Mouse (Mus musculus) heart, embryonic 14.5 days (tissue): ENCODE results near the gene Zfp827. TPM values are rescaled to one million over a fixed set of nuclear protein-coding genes. Genes with fewer than 3 reads are reported as not detected.

Experiments used
- ATAC-seq: fragments of 200-750 bp; cut with Nextera tagmentation; 2 replicates; pipeline ENCODE4 v1.8.0; 2017; ENCODE audit warnings: low read depth, moderate TSS enrichment; ENCODE audit not compliant: insufficient number of reproducible peaks, insufficient read depth, low FRiP score
- H3K27ac ChIP-seq, 2 experiments: fragments of 200-500 bp in 1 of 2; fragments of 300-500 bp in 1 of 2; sonication (generic) in 1 of 2; replicated peaks in 1 of 2; 2 replicates each; pipeline ENCODE4 v1.5.1; 2012 to 2014; ENCODE audit warnings: low read depth in 2 of 2, low read length in 2 of 2, control low read depth in 1 of 2, mild to moderate bottlenecking in 1 of 2, mixed read lengths in 1 of 2; ENCODE audit not compliant: control insufficient read depth in 1 of 2, insufficient read depth in 1 of 2
- H3K27me3 ChIP-seq: fragments of 300-500 bp; sonication (generic); 2 replicates; pipeline ENCODE4 v1.6.1; 2014; ENCODE audit warnings: mild to moderate bottlenecking, low read length, control low read depth; ENCODE audit not compliant: control insufficient read depth, insufficient read depth
- H3K36me3 ChIP-seq: fragments of 300-500 bp; sonication (generic); 2 replicates; pipeline ENCODE4 v1.6.1; 2014; ENCODE audit warnings: mild to moderate bottlenecking, control low read depth, low read length, mixed read lengths; ENCODE audit not compliant: control insufficient read depth, insufficient read depth
- H3K4me1 ChIP-seq, 2 experiments: fragments of 200-500 bp in 1 of 2; fragments of 300-500 bp in 1 of 2; sonication (generic) in 1 of 2; 2 replicates each; pipeline ENCODE4 v1.6.1; 2012 to 2014; ENCODE audit warnings: low read length in 2 of 2, control low read depth in 1 of 2, mixed read lengths in 1 of 2; ENCODE audit not compliant: control insufficient read depth in 2 of 2, insufficient read depth in 2 of 2
- H3K4me2 ChIP-seq: fragments of 300-500 bp; sonication (generic); 2 replicates; pipeline ENCODE4 v1.6.1; 2014; ENCODE audit warnings: mild to moderate bottlenecking, low read length
- H3K4me3 ChIP-seq, 2 experiments: fragments of 200-500 bp in 1 of 2; fragments of 300-500 bp in 1 of 2; sonication (generic) in 1 of 2; 2 replicates each; pipeline ENCODE4 v1.5.1; 2012 to 2014; ENCODE audit warnings: low read length in 2 of 2, mild to moderate bottlenecking in 2 of 2, control low read depth in 1 of 2, low read depth in 1 of 2, moderate library complexity in 1 of 2; ENCODE audit not compliant: control insufficient read depth in 1 of 2, insufficient read depth in 1 of 2
- H3K9ac ChIP-seq: fragments of 300-500 bp; sonication (generic); 2 replicates; pipeline ENCODE4 v1.6.1; 2014; ENCODE audit warnings: mild to moderate bottlenecking, low read length
- H3K9me3 ChIP-seq: fragments of 300-500 bp; sonication (generic); 2 replicates; pipeline ENCODE4 v1.6.1; 2016; ENCODE audit warnings: low read length, control low read depth; ENCODE audit not compliant: control insufficient read depth
- WGBS: fragments of 180-500 bp; shearing (Covaris S2); extraction: QIAGEN DNeasy Blood & Tissue Kit; methylation state at CpG from one replicate; pipeline ENCODE4 v1.1.7; 2014; 5-methylcytosine and 5-hydroxymethylcytosine counted together
- polyA plus RNA-seq: library from polyadenylated mRNA; unstranded; fragments of >200 nt; fragmentation: Nextera tagmentation; extraction: Ambion mirVana; gene quantifications from 2 replicates; pipeline ENCODE4 v1.2.1, GENCODE M21; 2014

Gene Zfp827
- polyA plus RNA-seq, 1 experiment from 2014 or later, result 10.2 TPM

- H3K27me3 ChIP-seq, result no peaks in the 10 kb centered on the region
- H3K4me3 ChIP-seq, result peak overlapping the region; percentile 89 to 96
- peak overlapping the region; percentile 100 for H3K9ac ChIP-seq
- ATAC-seq, result peak; percentile 20; the same call in 1 of the 2 replicates
- H3K36me3 ChIP-seq, result no peaks in the 10 kb centered on the region
- peak overlapping the region; percentile 99 to 100 for H3K27ac ChIP-seq
- H3K4me1 ChIP-seq, result peaks cover 3 to 26% of the 10 kb centered on the region in 2 experiments
- H3K9me3 ChIP-seq, result no peaks in the 10 kb centered on the region
- H3K4me2 ChIP-seq, result peak overlapping the region; percentile 68
- under 1% methylated on average over 44 of the region's 56 CpGs for WGBS
Observed at GRCm38 (mm10) chr8:79028541-79029395, 531 bp downstream of the Zfp827 start.

- H3K36me3 ChIP-seq, result no peaks in the 10 kb centered on the region
- peak overlapping the region; percentile 68 for H3K4me2 ChIP-seq
- peaks cover 3 to 26% of the 10 kb centered on the region in 2 experiments for H3K4me1 ChIP-seq
- H3K9ac ChIP-seq, result peak overlapping the region; percentile 100
- H3K9me3 ChIP-seq, result no peaks in the 10 kb centered on the region
- H3K27ac ChIP-seq, result peak overlapping the region; percentile 99 to 100
- under 1% methylated on average over 77 of the region's 99 CpGs for WGBS
- ATAC-seq, result peak; percentile 77
- no peaks in the 10 kb centered on the region for H3K27me3 ChIP-seq
- peak overlapping the region; percentile 89 to 96 for H3K4me3 ChIP-seq
Observed at GRCm38 (mm10) chr8:79029396-79030325, 1.4 kb downstream of the Zfp827 start.

GRCm38 (mm10) chr8:79030326-79031265 is 2.4 kb downstream of the Zfp827 start:
- under 1% methylated on average over 55 of the region's 62 CpGs for WGBS
- Histone ChIP-seq H3K36me3 (no peaks in the 10 kb centered on the region), H3K4me1 (peaks cover 3 to 26% of the 10 kb centered on the region in 2 experiments), H3K4me3 (peak overlapping the region; percentile 89 to 90), H3K27ac (peak overlapping the region; percentile 98 to 100), H3K9ac (peak overlapping the region; percentile 100), H3K4me2 (peak overlapping the region; percentile 68), H3K27me3 (no peaks in the 10 kb centered on the region), H3K9me3 (no peaks in the 10 kb centered on the region)
- peak; percentile 36 for ATAC-seq

- Histone ChIP-seq H3K36me3 (peaks cover 4% of the 10 kb centered on the region; the same call in 1 of the 2 replicates), H3K27ac (no peak overlapping the region), H3K9me3 (no peaks in the 10 kb centered on the region), H3K4me1 (peaks cover 0 to 18% of the 10 kb centered on the region in 2 experiments; a peak in 3 of 4 replicates), H3K9ac (no peak overlapping the region), H3K4me2 (no peak overlapping the region), H3K27me3 (no peaks in the 10 kb centered on the region), H3K4me3 (no peak overlapping the region)
- no peak for ATAC-seq
- WGBS, result 80% methylated on average over 7 of the region's 7 CpGs
Observed at GRCm38 (mm10) chr8:79037532-79037931, 9.3 kb downstream of the Zfp827 start.

- Histone ChIP-seq H3K27ac (no peak overlapping the region), H3K9me3 (no peaks in the 10 kb centered on the region), H3K4me3 (no peak overlapping the region), H3K4me1 (peaks cover 0 to 14% of the 10 kb centered on the region in 2 experiments; a peak in 2 of 4 replicates), H3K9ac (no peak overlapping the region), H3K4me2 (no peak overlapping the region), H3K36me3 (peaks cover 4% of the 10 kb centered on the region; the same call in 1 of the 2 replicates), H3K27me3 (no peaks in the 10 kb centered on the region)
- ATAC-seq, result no peak
- 85% methylated on average over 7 of the region's 7 CpGs for WGBS
Observed at GRCm38 (mm10) chr8:79037991-79038390, 9.8 kb downstream of the Zfp827 start.

- H3K27ac ChIP-seq, result no peak overlapping the region
- H3K4me2 ChIP-seq, result no peak overlapping the region
- ATAC-seq, result no peak
- no peak overlapping the region for H3K4me3 ChIP-seq
- no peak overlapping the region for H3K9ac ChIP-seq
- H3K36me3 ChIP-seq, result peaks cover 4% of the 10 kb centered on the region; the same call in 1 of the 2 replicates
- H3K9me3 ChIP-seq, result no peaks in the 10 kb centered on the region
- H3K27me3 ChIP-seq, result no peaks in the 10 kb centered on the region
- 0 out of 4 replicates have a peak, but pooled peaks cover 0 to 7% of the 10 kb centered on the region in 2 experiments for H3K4me1 ChIP-seq
- 89% methylated on average over 3 of the region's 3 CpGs for WGBS
Observed at GRCm38 (mm10) chr8:79041429-79041828, 13.2 kb downstream of the Zfp827 start.
